Mouse (Mus musculus): ENCODE results near the gene Lpin1.

The Lpin1 gene

GRCm38 (mm10) chr12:16610936-16611335 lies at the start of gene Lpin1:
Gene Lpin1 (minus strand): TSS chr12:16610966.
- no peak for DNase-seq

GRCm38 (mm10) chr12:16656906-16657875 lies 46.4 kb upstream of the Lpin1 start:
- peak; percentile 55 to 65 for DNase-seq

- DNase-seq = no peak
These were observed 44.8 kb upstream of the Lpin1 start for GRCm38 (mm10) chr12:16655604-16656003.

GRCm38 (mm10) chr12:16653332-16654093 lies 42.7 kb upstream of the Lpin1 start, which contains the start of gene Ntsr2:
Gene Ntsr2 (plus strand): TSS chr12:16653382.
- peak; percentile 77 for DNase-seq

- no peak for DNase-seq
These were observed 39.1 kb upstream of the Lpin1 start for GRCm38 (mm10) chr12:16649819-16650218.

GRCm38 (mm10) chr12:16648273-16648672 lies 37.5 kb upstream of the Lpin1 start:
- no peak for DNase-seq

- DNase-seq = peak; percentile 50 to 58
These were observed 36.1 kb upstream of the Lpin1 start for GRCm38 (mm10) chr12:16646780-16647409.

GRCm38 (mm10) chr12:16644698-16645097 lies 33.9 kb upstream of the Lpin1 start:
- DNase-seq = no peak

- DNase-seq = peak; percentile 80 to 88
These were observed 33.0 kb upstream of the Lpin1 start for GRCm38 (mm10) chr12:16643508-16644345.

GRCm38 (mm10) chr12:16642000-16642399 lies 31.2 kb upstream of the Lpin1 start:
- no peak for DNase-seq

GRCm38 (mm10) chr12:16640075-16640474 lies 29.3 kb upstream of the Lpin1 start:
- no peak for DNase-seq

- peak; percentile 51 to 64 for DNase-seq
These were observed 28.5 kb upstream of the Lpin1 start for GRCm38 (mm10) chr12:16639078-16639771.

- no peak for DNase-seq
These were observed 25.1 kb upstream of the Lpin1 start for GRCm38 (mm10) chr12:16635816-16636215.

- DNase-seq = peak; percentile 85 to 88
These were observed 23.5 kb upstream of the Lpin1 start for GRCm38 (mm10) chr12:16634075-16634813.

GRCm38 (mm10) chr12:16633235-16633634 lies 22.5 kb upstream of the Lpin1 start:
- no peak for DNase-seq

- DNase-seq = no peak
These were observed 20.7 kb upstream of the Lpin1 start for GRCm38 (mm10) chr12:16631423-16631822.

GRCm38 (mm10) chr12:16630866-16631185 lies 20.1 kb upstream of the Lpin1 start:
- DNase-seq = no peak

- DNase-seq = peak; percentile 65 to 70
These were observed 19.5 kb upstream of the Lpin1 start for GRCm38 (mm10) chr12:16630152-16630865.

- DNase-seq = no peak
These were observed 9.5 kb upstream of the Lpin1 start for GRCm38 (mm10) chr12:16620230-16620629.

GRCm38 (mm10) chr12:16619453-16619852 lies 8.7 kb upstream of the Lpin1 start:
- peak in 1 of 2 experiments; percentile 16 for DNase-seq

Measured in cerebellum, postnatal 10 days (tissue).